Mouse (Mus musculus) heart, adult 2 months (tissue): ENCODE results near the gene Endou.

Source experiments
- CTCF ChIP-seq: fragments of 200-600 bp; IDR thresholded peaks from 2 replicates; pipeline ENCODE4 v1.8.1; 2022; ENCODE audit warnings: antibody characterized with exemption, mild to moderate bottlenecking, moderate library complexity
- EP300 ChIP-seq: fragments of 200-500 bp; IDR thresholded peaks from 2 replicates; pipeline ENCODE4 v1.6.1; 2011; ENCODE audit warnings: low read depth, low read length, control low read depth; ENCODE audit not compliant: insufficient read depth
- POLR2A ChIP-seq: fragments of 200-500 bp; IDR thresholded peaks from 2 replicates; pipeline ENCODE4 v1.6.1; 2011; ENCODE audit warnings: mild to moderate bottlenecking, low read depth, low read length, control low read depth; ENCODE audit not compliant: insufficient read depth

GRCm38 (mm10) chr15:97725198-97725785 lies 5.8 kb downstream of the Endou start:
- TF ChIP-seq POLR2A (no peak), CTCF (no peak), EP300 (no peak)
